Mouse (Mus musculus): ENCODE data around the gene Hspe1. TPM values are rescaled to one million over a fixed set of nuclear protein-coding genes. Genes with fewer than 3 reads are reported as not detected.
A peak's percentile ranks its signal among the peaks of the same experiment; 100 is the strongest.

The Hspe1 gene
- polyA plus RNA-seq, 1 experiment = 13.1 TPM

DNA sequence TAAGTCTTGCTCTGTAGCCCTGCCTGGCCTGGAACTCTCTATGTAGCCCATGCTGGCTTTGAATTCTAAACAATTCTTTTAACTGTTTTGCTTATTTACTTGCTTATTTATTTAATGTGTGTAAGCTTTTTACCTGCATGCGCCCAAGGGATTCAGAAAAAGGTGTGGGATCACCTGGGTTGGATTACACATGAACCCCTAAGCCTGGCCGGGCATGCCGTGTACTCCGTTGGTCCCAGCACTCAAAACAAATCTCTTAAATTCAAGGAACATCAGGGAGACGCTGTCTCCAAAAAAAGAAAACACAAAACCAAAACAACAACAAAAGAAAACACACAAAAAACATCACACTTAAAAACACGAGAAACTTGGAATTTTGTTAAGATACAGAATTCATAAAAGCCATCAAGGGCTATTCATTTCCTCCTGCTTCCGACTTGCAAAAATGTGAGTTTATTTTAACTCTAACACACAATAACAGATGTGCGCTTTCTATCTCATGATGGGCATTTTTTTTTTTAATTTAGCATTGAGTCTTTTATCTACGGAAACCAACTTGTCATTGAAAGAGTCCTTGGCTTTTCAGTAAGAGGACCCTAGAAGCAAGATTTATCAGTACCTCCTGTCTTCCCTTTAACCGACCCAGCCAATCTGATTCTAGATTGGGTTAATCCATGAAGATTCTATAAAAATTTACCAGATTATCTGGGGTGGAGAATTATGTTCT is 42.4 kb downstream of the Hspe1 start:
- DNase-seq = no peak
- WGBS = 51% methylated on average over 10 of the region's 10 CpGs
- TF ChIP-seq POLR2A (IDR thresholded peaks at IDR 0.05; ENCODE audit: borderline replicate concordance, extremely low read depth, low read depth, low read length) (no peak), CTCF (IDR thresholded peaks at IDR 0.05; ENCODE audit: insufficient read depth, low read length) (no peak)

DNA sequence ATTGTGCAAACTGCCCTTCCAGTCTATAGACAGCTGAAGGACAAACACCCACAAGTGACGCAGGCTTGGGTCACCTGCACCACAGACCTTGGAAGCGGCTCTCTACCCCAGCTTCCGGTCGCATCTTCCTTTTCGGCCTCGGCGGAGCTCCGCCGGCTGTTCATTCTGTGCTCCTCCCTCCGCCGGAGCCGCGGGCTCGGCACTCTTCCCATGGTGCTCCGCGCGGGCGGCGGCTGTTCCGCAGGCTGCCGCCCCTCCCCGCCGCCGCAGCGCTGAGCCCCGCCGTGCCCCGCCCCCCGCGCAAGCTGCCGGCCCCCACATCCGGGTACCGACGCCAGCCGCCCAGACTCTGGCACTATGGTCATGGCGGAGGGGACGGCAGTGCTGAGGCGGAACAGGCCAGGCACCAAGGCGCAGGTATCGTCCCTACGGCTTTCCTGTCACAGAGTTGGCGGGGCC is 43.0 kb downstream of the Hspe1 start, which contains the start of gene Mob4:
Gene Mob4, plus strand, starts transcription at position 289 of the 459 bp plus-strand sequence.
- TF ChIP-seq CTCF (IDR thresholded peaks at IDR 0.05; ENCODE audit: insufficient read depth, low read length) (no peak), POLR2A (IDR thresholded peaks at IDR 0.05; ENCODE audit: borderline replicate concordance, extremely low read depth, low read depth, low read length) (peak; percentile 76; the same call in 1 of the 2 replicates)
- DNase-seq = peak; percentile 93
- under 1% methylated on average over 42 of the region's 42 CpGs for WGBS
- Histone ChIP-seq H3K4me1 (ENCODE audit: control insufficient read depth, insufficient read depth, low read length) (peaks cover 7% of the 10 kb centered on the region), H3K4me3 (replicated peaks; ENCODE audit: extremely low read depth, low read depth, low read length) (peak within 1 kb of the TSS; percentile 97)

More for the DNA sequence above, 42.4 kb downstream of the Hspe1 start:
- H3K4me1 ChIP-seq (ENCODE audit: control insufficient read depth, insufficient read depth, low read length) = peaks cover 7% of the 10 kb centered on the region
- peak overlapping the region; percentile 95 for H3K4me3 ChIP-seq (replicated peaks; ENCODE audit: extremely low read depth, low read depth, low read length)

DNA sequence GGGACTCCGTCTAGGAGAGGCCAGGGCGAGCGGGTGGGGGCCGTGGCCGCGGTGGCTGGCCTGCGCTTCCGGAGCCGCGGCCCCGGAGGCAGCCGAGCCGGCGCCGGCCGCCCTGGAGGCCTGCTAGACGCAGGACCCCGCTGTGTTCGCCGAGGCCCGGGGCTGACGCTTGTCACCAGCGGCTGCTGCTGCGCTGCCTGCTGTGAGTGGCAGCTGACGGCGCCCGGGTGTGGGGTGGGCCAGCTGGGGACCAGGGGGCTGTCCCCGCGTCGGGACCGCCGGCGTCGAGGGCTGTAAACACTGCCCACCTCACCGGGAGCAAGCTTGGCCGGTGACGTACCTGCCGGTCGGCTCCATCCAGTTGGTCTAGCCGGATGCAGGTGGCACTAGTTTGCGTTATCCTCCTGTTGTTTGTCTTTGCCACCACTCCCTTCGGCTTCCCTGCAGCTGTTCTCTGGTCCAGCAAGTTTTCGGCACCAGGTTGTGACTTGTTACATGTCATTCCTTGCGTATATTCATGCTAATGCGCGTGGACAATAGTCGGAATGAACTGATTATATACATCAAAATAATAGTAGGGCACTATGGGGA is 43.6 kb downstream of the Hspe1 start:
- 1% methylated on average over 47 of the region's 47 CpGs for WGBS
- DNase-seq = no peak
- H3K4me3 ChIP-seq (replicated peaks; ENCODE audit: extremely low read depth, low read depth, low read length) = peak overlapping the region; percentile 97
- peaks cover 7% of the 10 kb centered on the region for H3K4me1 ChIP-seq (ENCODE audit: control insufficient read depth, insufficient read depth, low read length)
- no peak for TF ChIP-seq CTCF (IDR thresholded peaks at IDR 0.05; ENCODE audit: insufficient read depth, low read length)
- no peak; the same call in 1 of the 2 replicates for TF ChIP-seq POLR2A (IDR thresholded peaks at IDR 0.05; ENCODE audit: borderline replicate concordance, extremely low read depth, low read depth, low read length)

DNA sequence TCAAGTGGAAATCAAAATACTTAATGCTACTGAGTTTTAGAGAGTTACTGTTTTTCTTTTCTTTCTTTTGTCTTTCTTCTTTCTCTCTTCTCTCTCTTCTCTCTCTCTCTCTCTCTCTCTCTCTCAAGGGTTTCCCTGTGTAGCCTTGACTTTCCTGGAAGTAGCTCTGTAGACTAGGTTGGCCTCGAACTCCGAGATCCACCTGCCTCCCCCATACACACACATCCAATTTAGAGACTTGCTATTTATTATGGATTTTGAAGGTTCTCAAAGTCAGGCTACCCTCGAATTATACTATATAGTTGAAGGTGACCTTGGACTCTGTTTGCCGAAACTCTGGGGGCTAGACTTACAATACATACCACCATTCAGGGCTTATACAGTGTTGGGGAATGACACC is 44.4 kb downstream of the Hspe1 start:
- TF ChIP-seq POLR2A (IDR thresholded peaks at IDR 0.05; ENCODE audit: borderline replicate concordance, extremely low read depth, low read depth, low read length) = no peak
- no peak for TF ChIP-seq CTCF (IDR thresholded peaks at IDR 0.05; ENCODE audit: insufficient read depth, low read length)
- H3K4me3 ChIP-seq (replicated peaks; ENCODE audit: extremely low read depth, low read depth, low read length) = peak overlapping the region; percentile 19
- no peak for DNase-seq
- WGBS = 43% methylated on average over 4 of the region's 4 CpGs
- H3K4me1 ChIP-seq (ENCODE audit: control insufficient read depth, insufficient read depth, low read length) = peaks cover 7% of the 10 kb centered on the region

DNA sequence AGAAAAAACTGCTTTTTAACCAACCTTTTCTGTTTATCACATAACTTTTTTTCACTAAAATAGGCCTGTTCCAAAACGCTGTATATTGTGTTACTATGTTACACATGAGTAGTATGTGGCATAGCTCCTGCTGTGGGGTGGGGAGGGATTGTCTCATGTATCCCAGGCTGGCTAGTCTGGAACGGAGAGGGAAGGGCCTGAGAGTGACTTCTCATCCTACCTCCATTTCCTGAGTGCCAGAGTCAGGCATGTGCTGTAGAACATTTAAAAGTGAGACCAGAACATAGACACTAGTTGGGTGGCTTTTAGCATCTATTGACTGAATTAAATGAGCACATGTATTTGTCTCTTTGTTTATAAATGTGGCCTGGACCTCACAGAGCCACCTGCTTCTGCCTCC is 45.2 kb downstream of the Hspe1 start:
- Histone ChIP-seq H3K4me3 (replicated peaks; ENCODE audit: extremely low read depth, low read depth, low read length) (no peak overlapping the region), H3K4me1 (ENCODE audit: control insufficient read depth, insufficient read depth, low read length) (peaks cover 7% of the 10 kb centered on the region)
- DNase-seq = no peak
- TF ChIP-seq CTCF (IDR thresholded peaks at IDR 0.05; ENCODE audit: insufficient read depth, low read length) (no peak), POLR2A (IDR thresholded peaks at IDR 0.05; ENCODE audit: borderline replicate concordance, extremely low read depth, low read depth, low read length) (no peak)
- 33% methylated on average over 2 of the region's 2 CpGs for WGBS

DNA sequence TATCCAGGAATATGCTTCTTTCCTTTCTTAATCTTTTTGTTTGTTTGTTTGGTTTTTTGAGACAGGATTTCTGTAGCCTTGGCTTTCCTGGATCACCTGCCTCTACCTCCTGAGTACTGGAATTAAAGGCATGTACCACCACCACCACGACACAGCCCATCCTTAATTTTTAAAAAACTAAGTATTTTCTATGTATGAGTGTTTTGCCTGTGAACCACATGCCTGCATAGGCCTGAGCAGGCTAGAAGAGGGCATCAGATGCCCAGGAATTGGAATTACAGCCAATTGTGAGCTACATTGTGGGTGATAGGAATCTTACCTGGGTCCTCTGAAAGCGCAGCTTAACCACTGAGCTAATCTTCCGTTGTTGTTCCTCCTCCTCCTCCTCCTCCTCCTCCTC is 46.4 kb downstream of the Hspe1 start:
- Histone ChIP-seq H3K4me3 (replicated peaks; ENCODE audit: extremely low read depth, low read depth, low read length) (no peak overlapping the region), H3K4me1 (ENCODE audit: control insufficient read depth, insufficient read depth, low read length) (peaks cover 7% of the 10 kb centered on the region)
- no peak for DNase-seq
- TF ChIP-seq POLR2A (IDR thresholded peaks at IDR 0.05; ENCODE audit: borderline replicate concordance, extremely low read depth, low read depth, low read length) = no peak
- TF ChIP-seq CTCF (IDR thresholded peaks at IDR 0.05; ENCODE audit: insufficient read depth, low read length) = no peak
- 90% methylated on average over 3 of the region's 3 CpGs for WGBS

DNA sequence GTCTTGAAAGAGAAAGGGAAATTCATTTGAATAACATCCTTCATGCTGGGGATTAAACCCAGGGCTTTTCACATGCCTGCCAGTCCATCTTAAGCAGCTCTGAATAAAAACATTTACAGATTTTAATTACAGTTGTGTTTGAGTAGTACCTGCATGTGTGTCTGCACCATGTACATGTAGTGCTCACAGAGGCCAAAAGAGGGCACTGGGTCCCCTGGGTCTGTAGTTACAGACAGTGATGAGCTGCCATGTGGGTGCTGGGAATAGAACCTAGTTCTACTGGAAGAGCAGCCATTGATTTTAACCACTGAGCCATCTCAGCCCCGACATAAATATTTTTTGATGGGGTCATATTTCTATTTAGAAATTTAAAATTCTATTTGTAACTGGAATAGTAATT is 47.9 kb downstream of the Hspe1 start:
- 98% methylated on average over 1 of the region's 1 CpGs for WGBS
- H3K4me1 ChIP-seq (ENCODE audit: control insufficient read depth, insufficient read depth, low read length) = peaks cover 7% of the 10 kb centered on the region
- DNase-seq = no peak

More for the DNA sequence above, 47.9 kb downstream of the Hspe1 start:
- no peak overlapping the region for H3K4me3 ChIP-seq (replicated peaks; ENCODE audit: extremely low read depth, low read depth, low read length)
- no peak for TF ChIP-seq CTCF (IDR thresholded peaks at IDR 0.05; ENCODE audit: insufficient read depth, low read length)

Other genes with a start within 250 kb of the Hspe1 start
- 39.0 and 67.3 TPM in 2 replicates for gene Ankrd44, start 161.7 kb upstream of the Hspe1 start, polyA plus RNA-seq (2012; rRNA removed)
- 27.3 and 50.8 TPM in 2 replicates for gene Sf3b1, start 60.7 kb upstream of the Hspe1 start, polyA plus RNA-seq (2012; rRNA removed)
- 8.7 and 11.2 TPM in 2 replicates for gene Coq10b, start 35.4 kb upstream of the Hspe1 start, polyA plus RNA-seq (2012; rRNA removed)
- 12.2 and 19.2 TPM in 2 replicates for gene Hspd1, start 111 bp downstream of the Hspe1 start, polyA plus RNA-seq (2012; rRNA removed)
- gene Mob4, start 43.1 kb downstream of the Hspe1 start, polyA plus RNA-seq (2012; rRNA removed) = 7.0 and 11.1 TPM in 2 replicates
- gene Rftn2, start 138.7 kb downstream of the Hspe1 start, polyA plus RNA-seq (2012; rRNA removed) = 6.1 and 10.9 TPM in 2 replicates
- 1.4 and 1.5 TPM in 2 replicates for gene Mars2, start 149.0 kb downstream of the Hspe1 start, polyA plus RNA-seq (2012; rRNA removed)

All from lung, adult 2 months (tissue).